Comparison of ENCODE assay signal across 8 mouse cellular contexts in the genomic region with DNA sequence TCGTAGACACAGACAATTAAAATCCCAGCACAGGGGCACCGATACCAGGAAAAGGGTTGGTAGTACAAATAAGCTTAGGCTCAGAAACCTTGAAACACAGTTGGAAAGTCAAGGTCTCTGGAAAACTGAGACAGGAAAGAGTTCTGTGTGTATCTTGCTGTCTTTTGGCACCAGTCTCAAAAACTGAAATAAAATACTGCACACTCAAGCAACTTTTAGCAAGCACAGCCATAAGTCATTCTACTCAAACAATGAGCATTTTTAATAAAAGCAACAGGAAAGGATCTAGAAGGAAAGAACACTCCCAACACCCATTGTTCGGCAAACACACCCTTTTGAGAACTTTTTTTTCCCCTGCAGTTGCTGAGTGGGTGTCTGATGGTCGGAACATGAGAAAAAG. TPM values are rescaled to one million over a fixed set of nuclear protein-coding genes. Genes with fewer than 3 reads are reported as not detected.
DNase-seq lines count a peak whose midpoint lies in the region; ATAC-seq and TF ChIP-seq lines count a peak whose summit lies in the region.

A gene (plus strand): TSS at position 359 of the 400 bp plus-strand sequence.

- no peak for TF ChIP-seq CTCF in thymus, adult 2 months (IDR thresholded peaks at IDR 0.05; ENCODE audit: borderline replicate concordance, control insufficient read depth, extremely low read depth, insufficient read depth, low read length, poor library complexity)

- H3K27ac ChIP-seq in heart, embryonic 11.5 days (ENCODE audit: low read depth, low read length), result no peak within 1 kb of the TSS
- H3K27ac ChIP-seq in neural tube, embryonic 15.5 days (replicated peaks), result no peak within 1 kb of the TSS
- no peak within 1 kb of the TSS for H3K27ac ChIP-seq in thymus, adult 2 months (ENCODE audit: control insufficient read depth, insufficient read depth, low read length)

- intact Hi-C loops in gastrocnemius, postnatal 36 days (cut with DNase I), result loop anchor here (10.0 kb wide), 1 partner anchor 301 kb away; no protein-coding TSS in a partner anchor

- no peak for TF ChIP-seq POLR2A in thymus, adult 2 months (IDR thresholded peaks at IDR 0.05; ENCODE audit: control insufficient read depth, extremely low read depth, insufficient read depth, low read length, poor library complexity)

- H3K4me3 ChIP-seq in heart, embryonic 11.5 days (ENCODE audit: low read depth, low read length), result no peak within 1 kb of the TSS
- no peak within 1 kb of the TSS for H3K4me3 ChIP-seq in neural tube, embryonic 15.5 days (replicated peaks)
- no peak within 1 kb of the TSS for H3K4me3 ChIP-seq in thymus, adult 2 months (ENCODE audit: control insufficient read depth, insufficient read depth, low read length)

- WGBS in heart, embryonic 11.5 days (ENCODE audit: insufficient replicate concordance), result 69% methylated on average over 4 of the region's 4 CpGs
- WGBS in neural tube, embryonic 15.5 days, result 81% methylated on average over 4 of the region's 4 CpGs
- WGBS in thymus, adult 2 months, result 88% methylated on average over 4 of the region's 4 CpGs

- no peaks in the 10 kb centered on the region for H3K4me1 ChIP-seq in heart, embryonic 11.5 days (ENCODE audit: control insufficient read depth, insufficient read depth, low read length)
- H3K4me1 ChIP-seq in neural tube, embryonic 15.5 days, result 0 out of 2 replicates have a peak, but pooled peaks cover 3% of the 10 kb centered on the region
- no peaks in the 10 kb centered on the region for H3K4me1 ChIP-seq in thymus, adult 2 months (replicated peaks; ENCODE audit: control insufficient read depth, insufficient read depth, low read length)

- no peaks in the 10 kb centered on the region for H3K9me3 ChIP-seq in heart, embryonic 11.5 days (replicated peaks; ENCODE audit: control insufficient read depth, low read length)
- no peaks in the 10 kb centered on the region for H3K9me3 ChIP-seq in neural tube, embryonic 15.5 days (replicated peaks)

- H3K4me2 ChIP-seq in heart, embryonic 11.5 days, result no peak within 1 kb of the TSS
- H3K4me2 ChIP-seq in neural tube, embryonic 15.5 days, result no peak within 1 kb of the TSS

- no peak for ATAC-seq in heart, embryonic 11.5 days (replicated peaks; ENCODE audit: insufficient number of reproducible peaks, low FRiP score, low TSS enrichment)
- no peak for ATAC-seq in neural tube, embryonic 15.5 days (ENCODE audit: low FRiP score)

- no peak for DNase-seq in gastrocnemius, postnatal 4 days (ENCODE audit: low spot score in 2 of 2)
- DNase-seq in gastrocnemius, postnatal 36 days, result no peak
- no peak for DNase-seq in adrenal gland, postnatal 36 days
- no peak for DNase-seq in layer of hippocampus, postnatal 36 days
- DNase-seq in thymus, adult 2 months, result no peak
- DNase-seq in cerebellum, postnatal 10 days, result no peak

- H3K9ac ChIP-seq in heart, embryonic 11.5 days (ENCODE audit: low read depth, low read length), result no peak within 1 kb of the TSS
- H3K9ac ChIP-seq in neural tube, embryonic 15.5 days (replicated peaks), result no peak within 1 kb of the TSS

- H3K36me3 ChIP-seq in heart, embryonic 11.5 days (ENCODE audit: control insufficient read depth, insufficient read depth, low read length), result no peaks in the 10 kb centered on the region
- H3K36me3 ChIP-seq in neural tube, embryonic 15.5 days, result no peaks in the 10 kb centered on the region
- no peaks in the 10 kb centered on the region for H3K36me3 ChIP-seq in thymus, adult 2 months (ENCODE audit: control insufficient read depth, insufficient read depth, low read length)

- no peaks in the 10 kb centered on the region for H3K27me3 ChIP-seq in heart, embryonic 11.5 days (ENCODE audit: control insufficient read depth, insufficient read depth, low read length)
- H3K27me3 ChIP-seq in neural tube, embryonic 15.5 days (replicated peaks), result no peaks in the 10 kb centered on the region
- H3K27me3 ChIP-seq in thymus, adult 2 months (ENCODE audit: control insufficient read depth, insufficient read depth, low read length), result peaks cover 4% of the 10 kb centered on the region; the same call in 1 of the 2 replicates

RNA-seq across cellular contexts. Expression of the gene that starts here (rescaled TPM):
- total RNA-seq in gastrocnemius, postnatal 4 days (2021), result 10 to 100 TPM; 22.6 to 24.7 TPM
- 1 to 10 TPM; 3.4 to 3.8 TPM for total RNA-seq in gastrocnemius, postnatal 36 days (2021)
- 10 to 100 TPM; 27.7 to 29.7 TPM for total RNA-seq in adrenal gland, postnatal 36 days (2021)
- polyA plus RNA-seq in heart, embryonic 11.5 days (2014; fragmentation: Nextera tagmentation; extraction: Ambion mirVana), result 27.4 and 35.1 TPM in 2 replicates
- 10 to 100 TPM; 73.5 to 73.7 TPM for total RNA-seq in layer of hippocampus, postnatal 36 days (2021)
- polyA plus RNA-seq in neural tube, embryonic 15.5 days (2015; fragmentation: Nextera tagmentation; extraction: Ambion mirVana), result 48.3 and 49.9 TPM in 2 replicates
- 2.3 and 2.7 TPM in 2 replicates for polyA plus RNA-seq in thymus, adult 2 months (2012; rRNA removed)

Comparison
In these comparisons a context has a peak if more than half of its experiments do, and no peak if none do; other contexts are left out.
1. RNA of the gene that starts here (total RNA-seq): 73.5 to 73.7 TPM in layer of hippocampus, postnatal 36 days, 27.7 to 29.7 TPM in adrenal gland, postnatal 36 days and 22.6 to 24.7 TPM in gastrocnemius, postnatal 4 days; 3.4 to 3.8 TPM in gastrocnemius, postnatal 36 days; every median in the first group is over 4 times any median in the second.